Mouse (Mus musculus) retina, postnatal 7 days (tissue): ENCODE results near the gene Foxp1.

Experiments
- DNase-seq: peaks from one replicate; pipeline ENCODE4 v3.0.0-alpha.2; 2012; ENCODE audit warnings: low read depth, low spot score

Foxp1 gene

DNA sequence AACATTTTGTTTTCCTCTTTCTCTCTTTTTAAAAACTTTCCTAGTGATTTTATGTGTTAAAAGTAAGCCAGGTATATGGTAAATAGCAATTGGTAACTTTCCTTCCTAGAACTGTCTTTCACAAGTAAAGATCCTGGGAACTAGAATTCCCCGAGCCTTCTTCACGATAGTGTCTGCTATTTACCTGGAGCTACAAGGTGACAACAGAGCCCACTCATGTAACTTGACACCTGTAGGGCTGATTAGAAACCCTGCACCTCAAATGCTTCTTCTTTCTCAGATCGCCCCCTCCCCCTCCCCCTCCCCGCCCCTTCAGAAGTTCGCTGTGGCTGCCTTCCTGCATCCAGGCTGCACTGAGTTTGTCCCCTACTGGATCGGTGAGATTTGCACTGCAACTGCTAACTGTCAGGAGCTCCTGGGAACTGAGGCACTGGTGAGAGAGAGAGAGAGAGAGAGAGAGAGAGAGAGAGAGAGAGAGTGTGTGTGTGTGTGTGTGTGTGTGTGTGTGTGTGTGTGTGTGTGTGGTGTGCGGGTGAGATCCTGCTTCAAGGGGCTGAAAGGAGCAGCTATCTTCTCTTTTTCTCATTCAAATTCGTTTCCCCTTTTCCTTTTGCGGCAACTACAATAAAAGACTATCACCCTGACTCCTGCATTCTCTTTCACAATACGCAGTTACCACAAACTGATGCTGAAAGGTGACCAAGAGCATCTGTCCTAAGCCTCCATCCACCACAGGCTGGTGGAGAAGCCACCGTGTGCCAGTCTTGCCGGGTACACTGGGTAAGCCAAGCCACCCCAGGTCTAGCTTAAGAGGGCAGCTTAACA, 259.2 kb downstream of the Foxp1 start:
- DNase-seq = no peak

DNA sequence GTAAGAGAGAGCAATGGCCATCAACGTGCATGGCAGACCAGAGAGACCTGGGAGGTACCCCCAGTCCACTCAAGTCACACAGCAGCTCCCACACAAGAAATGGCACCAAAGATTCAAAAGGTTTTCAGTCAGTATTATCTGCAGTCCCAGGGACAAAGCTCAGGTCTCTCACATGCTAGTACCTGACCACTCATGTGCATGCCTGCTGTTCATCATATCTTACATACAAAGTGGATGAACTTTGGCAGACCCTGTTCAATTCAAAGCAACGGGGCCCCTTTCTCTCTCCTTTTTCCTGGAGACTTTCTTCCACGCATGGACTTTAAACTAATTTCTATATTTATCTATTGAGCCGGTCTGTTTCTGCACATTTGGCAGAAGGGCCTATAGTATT, 260.8 kb downstream of the Foxp1 start:
- no peak for DNase-seq

DNA sequence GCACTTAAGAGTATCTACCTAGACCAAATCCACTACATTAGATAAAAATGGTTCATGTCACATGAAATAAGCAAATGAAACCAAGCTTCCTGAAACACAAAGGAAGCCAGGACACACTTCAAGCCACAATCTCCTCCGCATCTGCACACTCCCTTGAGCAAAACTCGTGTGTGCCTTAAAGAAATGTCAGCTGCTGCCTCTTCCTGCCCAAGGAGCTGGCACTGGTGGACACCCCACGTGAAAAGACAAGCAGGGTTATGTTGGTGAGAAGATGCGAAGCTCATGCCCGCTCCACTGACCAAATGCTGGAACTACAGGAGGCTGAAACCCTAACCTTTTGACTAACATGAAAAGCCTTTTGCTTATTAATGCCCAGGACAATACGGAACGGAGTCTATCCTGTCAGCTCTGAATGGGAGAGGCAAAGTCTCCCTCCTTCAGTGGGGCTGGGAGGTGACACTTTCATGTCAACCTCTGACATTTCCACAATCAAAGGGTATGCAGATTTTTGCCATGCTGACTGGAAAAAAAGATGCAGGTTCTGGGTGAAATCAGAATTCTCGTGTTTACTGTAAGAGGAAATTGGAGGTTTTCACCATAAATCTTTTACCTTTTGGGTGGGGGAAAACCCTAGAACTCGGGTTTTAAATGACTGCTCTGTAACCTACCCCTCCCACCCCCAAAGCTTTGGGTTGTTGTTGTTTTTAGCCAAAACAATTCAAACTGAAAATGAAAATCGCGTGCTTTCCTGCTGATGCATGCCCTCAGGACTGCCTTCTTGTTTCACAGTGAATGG, 261.4 kb downstream of the Foxp1 start:
- no peak for DNase-seq

DNA sequence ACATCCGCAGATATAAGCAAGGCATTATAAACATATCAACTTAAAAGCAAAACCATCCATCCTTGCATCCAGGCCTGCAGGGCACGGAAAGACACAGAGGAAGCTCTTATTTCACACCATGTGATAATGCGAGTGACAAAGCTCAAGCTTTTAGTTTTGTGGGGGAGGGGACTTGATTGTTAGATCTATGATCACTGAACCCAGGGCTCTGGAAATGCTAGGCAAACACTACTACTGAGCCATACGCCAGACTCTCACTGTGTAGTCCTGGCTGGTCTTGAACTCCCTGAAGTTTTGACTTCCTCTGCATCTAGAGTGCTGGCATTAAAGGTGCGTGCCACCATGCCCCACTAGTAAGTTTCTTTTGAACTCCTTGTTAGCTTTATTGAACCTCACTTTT, 264.2 kb downstream of the Foxp1 start:
- DNase-seq = no peak

- DNase-seq = no peak
These were observed 264.8 kb downstream of the Foxp1 start for GRCm38 (mm10) chr6:99257676-99258075.

- no peak for DNase-seq
These were observed 269.2 kb downstream of the Foxp1 start for GRCm38 (mm10) chr6:99253331-99253730.

DNA sequence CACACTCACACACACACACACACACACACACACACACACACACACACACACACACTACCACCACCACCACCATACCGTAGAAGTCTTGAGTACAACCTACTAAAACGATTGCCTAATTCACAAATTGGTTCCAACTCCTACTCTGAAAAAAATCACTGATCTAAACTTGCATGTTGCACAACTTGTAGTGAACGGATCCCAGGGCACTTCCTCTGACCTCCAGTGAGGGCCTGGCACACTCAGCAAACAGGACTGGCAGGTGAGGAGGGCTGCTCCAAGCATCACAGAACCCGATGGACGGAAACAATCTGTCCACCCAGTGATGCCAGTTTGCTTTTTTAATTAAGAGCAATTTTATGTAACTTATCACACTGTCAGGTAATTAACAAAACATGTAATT, 269.7 kb downstream of the Foxp1 start:
- DNase-seq = no peak

DNA sequence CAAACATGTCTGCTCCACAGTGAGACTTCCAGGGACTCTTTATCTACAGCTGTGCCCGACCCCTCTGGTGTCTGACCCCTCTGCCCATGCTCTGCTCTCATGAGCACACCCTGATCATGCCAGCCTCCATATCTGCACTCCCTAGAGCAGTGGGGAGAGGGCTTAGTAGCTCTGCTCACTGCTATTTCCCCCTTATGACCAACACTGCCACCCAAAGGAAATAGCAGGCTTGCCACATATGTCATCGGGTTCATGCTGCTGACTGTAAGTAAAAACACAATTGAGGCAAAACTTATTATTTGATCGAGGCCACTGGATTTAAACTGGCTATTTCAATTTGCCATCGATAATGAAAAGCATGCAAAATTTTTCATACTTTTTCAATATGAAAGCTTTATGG, 270.6 kb downstream of the Foxp1 start:
- DNase-seq = no peak

DNA sequence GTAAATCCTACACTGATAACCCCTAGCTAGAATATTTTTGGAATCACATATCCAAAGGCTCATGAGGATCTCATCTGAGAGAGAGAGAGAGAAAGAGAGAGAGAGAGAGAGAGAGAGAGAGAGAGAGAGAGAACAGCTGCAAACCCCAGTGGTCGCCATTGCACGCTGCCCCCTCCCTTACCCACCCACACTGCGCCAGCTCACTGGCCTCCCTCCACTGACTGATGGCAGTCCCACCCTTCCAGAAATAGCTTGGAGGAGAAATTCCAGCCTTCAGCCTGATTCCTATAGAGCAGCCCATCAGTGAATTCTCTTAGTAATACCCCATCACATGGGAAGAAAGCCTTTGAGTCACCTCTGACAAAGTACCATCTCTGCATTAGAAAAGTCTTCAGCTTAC, 271.3 kb downstream of the Foxp1 start:
- DNase-seq = no peak

- no peak for DNase-seq
These were observed 273.0 kb downstream of the Foxp1 start for GRCm38 (mm10) chr6:99249496-99250030.

DNA sequence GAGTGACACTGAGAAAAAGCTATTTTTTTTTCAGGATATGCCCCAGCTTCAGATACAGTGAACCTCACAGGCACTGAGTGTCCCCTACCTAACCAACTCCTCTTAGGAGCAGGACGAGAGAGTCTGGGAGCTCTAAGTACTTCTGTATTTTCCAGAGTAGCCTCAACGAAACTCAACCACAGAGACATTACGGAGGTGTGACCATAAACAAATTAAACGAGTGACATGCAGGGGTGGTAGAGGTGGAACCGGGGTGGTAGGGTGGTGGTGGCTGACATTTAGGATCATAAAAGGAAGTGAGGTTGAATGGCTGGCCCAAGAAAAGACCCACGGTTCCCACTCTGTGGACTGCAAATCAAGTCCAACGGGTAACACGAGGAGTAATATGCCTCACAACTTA, 274.1 kb downstream of the Foxp1 start:
- no peak for DNase-seq

DNA sequence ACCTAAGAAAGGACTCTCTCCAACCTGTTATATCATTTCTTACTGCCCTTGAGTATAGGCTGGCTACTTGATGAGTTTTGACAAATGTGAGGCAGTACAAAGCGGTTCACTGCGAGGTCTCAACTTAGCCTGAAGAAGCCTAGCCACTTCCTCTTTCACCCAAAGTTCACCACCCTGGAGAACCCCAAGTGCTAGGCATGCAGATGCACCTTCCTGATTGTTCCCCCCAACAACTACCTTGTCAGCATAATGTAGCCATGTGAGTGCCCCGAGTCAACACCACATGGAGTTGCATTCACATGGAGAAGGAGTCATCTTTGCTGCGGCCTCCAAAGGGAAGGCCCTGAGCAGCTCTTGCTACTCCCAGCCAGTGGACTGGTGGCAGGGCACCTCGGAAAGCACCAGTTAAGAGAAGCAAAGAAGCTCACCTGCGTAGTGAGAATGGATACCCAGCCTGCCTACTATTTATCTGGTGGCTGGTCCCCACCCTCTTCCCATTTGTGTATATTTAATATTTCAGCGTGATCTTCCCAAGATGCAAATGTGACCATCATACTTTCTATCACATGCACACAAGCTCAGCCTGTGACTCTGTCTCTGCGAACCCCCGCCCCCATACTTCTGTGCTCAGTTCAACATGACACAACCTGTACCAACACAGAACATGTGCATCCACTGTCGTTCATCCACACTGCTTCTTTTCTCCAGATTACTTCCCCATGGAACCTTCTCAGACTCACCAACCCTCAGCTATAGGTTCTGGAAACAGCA, 280.7 kb downstream of the Foxp1 start:
- no peak for DNase-seq

GRCm38 (mm10) chr6:99240764-99241163, 281.8 kb downstream of the Foxp1 start:
- DNase-seq = no peak

DNA sequence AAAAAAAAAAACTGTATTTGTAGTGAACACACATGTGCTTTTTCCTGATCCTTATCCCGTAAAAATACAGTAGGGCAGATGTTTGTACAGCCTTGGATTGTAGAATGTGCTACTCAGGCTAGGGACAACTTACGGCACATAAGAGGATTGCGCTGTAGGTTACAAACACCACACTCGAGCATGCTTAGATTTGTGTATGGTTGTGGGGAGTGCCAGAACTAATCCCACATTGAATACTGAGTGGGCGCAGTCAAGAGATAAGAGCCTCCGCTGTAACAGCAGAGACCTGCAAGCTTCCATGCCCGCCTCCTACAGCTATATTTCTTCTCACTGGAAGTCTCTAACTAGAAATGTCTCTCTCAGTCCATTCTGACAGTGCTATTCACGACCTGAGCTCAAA, 286.9 kb downstream of the Foxp1 start:
- no peak for DNase-seq

DNA sequence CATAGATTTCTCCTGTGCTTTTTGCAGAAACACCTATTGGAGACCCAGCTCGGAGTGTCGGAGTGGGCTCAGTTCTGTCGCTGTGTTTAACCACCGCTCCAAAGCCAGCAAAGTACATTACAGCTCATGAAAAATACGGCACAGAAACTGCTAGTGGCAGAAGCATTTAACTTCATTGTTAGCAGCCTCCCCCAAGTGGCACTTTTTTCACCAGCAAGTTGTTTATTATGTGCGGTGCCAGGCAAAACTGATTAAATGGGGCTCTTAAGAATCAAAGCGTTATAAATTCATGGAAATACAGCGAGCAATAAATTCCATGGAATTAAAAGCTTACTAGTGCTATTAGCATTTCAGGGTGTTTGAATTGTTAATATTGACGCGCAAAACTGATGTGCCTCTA, 289.1 kb downstream of the Foxp1 start:
- no peak for DNase-seq

- no peak for DNase-seq
These were observed 294.1 kb downstream of the Foxp1 start for GRCm38 (mm10) chr6:99228336-99228870.

DNA sequence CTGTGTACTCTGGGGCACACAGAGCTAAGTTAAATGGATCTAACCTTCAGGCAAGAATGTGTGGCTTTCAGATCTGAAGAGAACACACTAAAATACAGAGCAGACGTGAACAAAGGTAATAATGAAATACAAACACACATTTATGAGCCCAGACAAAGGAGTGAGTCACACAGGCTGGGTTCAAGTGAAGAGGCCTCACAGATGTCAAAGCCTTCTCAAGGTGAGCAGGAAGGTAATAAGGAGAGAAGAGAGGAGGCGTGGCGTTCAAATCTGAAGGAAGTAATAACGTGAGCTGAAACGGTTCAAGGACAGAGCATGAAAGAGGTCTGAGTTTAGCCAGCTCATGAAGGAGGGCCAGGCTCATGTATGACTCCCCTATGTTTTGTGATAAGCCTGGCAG, 301.4 kb downstream of the Foxp1 start:
- no peak for DNase-seq

- no peak for DNase-seq
These were observed 302.0 kb downstream of the Foxp1 start for GRCm38 (mm10) chr6:99220472-99220871.

DNA sequence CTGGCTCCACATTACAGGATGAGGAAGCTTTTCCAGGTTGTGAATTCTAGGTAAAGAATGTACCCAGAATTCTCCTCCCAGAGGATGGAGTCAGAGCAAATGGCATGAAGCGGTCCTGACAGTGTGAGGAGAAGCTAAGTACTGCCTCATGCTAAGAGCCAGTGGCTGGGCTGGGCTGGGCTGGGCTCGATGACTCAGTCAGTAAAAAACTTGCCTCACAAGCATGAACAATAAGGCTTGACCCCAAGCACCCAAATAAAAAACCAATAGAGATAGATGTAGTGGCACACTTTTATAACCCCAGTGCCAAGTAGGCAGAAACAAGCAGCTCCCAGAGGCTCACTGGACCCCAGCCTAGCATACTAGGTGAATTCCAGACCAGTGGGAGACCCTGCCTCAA, 304.7 kb downstream of the Foxp1 start:
- DNase-seq = no peak

- DNase-seq = no peak
These were observed 305.4 kb downstream of the Foxp1 start for GRCm38 (mm10) chr6:99217155-99217554.

GRCm38 (mm10) chr6:99212461-99212860, 310.1 kb downstream of the Foxp1 start:
- no peak for DNase-seq
